Mouse (Mus musculus) thymus, adult 2 months (tissue): Measurements from ENCODE around the gene Bcl2l13.

Experiments
- CTCF ChIP-seq: fragments of 200-500 bp; IDR thresholded peaks from 2 replicates; pipeline ENCODE4 v1.5.1; 2012; ENCODE audit warnings: mild to moderate bottlenecking, control low read depth, low read length, moderate library complexity, borderline replicate concordance; ENCODE audit not compliant: control insufficient read depth, poor library complexity, insufficient read depth; ENCODE audit errors: extremely low read depth
- POLR2A ChIP-seq: fragments of 200-500 bp; IDR thresholded peaks from 2 replicates; pipeline ENCODE4 v1.6.1; 2012; ENCODE audit warnings: mild to moderate bottlenecking, low read length, control low read depth, moderate library complexity; ENCODE audit not compliant: control insufficient read depth, poor library complexity, insufficient read depth; ENCODE audit errors: extremely low read depth

DNA sequence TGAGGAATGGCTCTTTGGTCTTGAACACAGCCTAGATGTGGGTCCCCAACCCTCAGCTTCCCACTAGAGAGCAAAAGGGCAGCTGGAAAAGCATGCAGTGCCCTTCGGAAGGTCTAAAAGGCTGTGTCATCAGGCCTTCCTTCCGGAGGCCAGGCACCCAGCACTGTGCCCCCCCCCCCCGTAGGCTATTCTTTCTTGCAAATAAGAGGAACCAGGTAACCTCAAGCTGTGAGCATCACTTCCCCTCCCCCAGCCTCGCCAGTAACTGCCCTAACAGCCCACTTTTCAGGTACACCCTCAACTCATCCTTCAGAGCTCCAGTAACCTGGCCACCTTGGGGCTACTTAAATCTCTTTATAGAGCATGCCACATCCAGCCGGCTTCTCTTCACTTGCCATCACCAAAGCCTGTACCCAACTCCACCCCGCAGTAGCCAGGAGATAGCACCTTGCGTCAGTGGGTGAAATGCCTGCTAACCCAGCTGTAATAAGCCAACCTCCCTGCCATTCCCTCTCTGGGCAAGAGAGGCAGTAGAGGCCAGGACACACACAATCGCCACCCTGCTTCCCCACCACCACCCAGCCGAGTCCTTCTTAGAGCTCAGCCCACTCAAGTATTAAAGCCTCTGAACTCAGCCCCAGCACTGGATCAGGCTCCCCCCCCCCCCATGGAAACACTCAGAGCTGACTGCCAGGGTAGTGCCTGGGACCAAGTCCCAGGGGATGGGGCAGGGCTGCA lies 79.1 kb downstream of the Bcl2l13 start:
- TF ChIP-seq CTCF: 0 out of 2 replicates have a peak, but pooled peaks have one; percentile 36
- no peak for TF ChIP-seq POLR2A
